Mouse (Mus musculus) ES-Bruce4 (cell line): Measurements from ENCODE around the gene Nat10. TPM values are rescaled to one million over a fixed set of nuclear protein-coding genes. Genes with fewer than 3 reads are reported as not detected.

Source experiments
- H3K27ac ChIP-seq: 2 replicates; pipeline ENCODE4 v1.5.1; 2012; ENCODE audit warnings: low read length, inconsistent platforms; ENCODE audit not compliant: insufficient read depth
- H3K27me3 ChIP-seq: 2 replicates; pipeline ENCODE4 v1.6.1; 2012; ENCODE audit warnings: mild to moderate bottlenecking, low read length, inconsistent platforms; ENCODE audit not compliant: control insufficient read depth, poor library complexity, insufficient read depth, severe bottlenecking
- H3K36me3 ChIP-seq: 2 replicates; pipeline ENCODE4 v1.6.1; 2012; ENCODE audit warnings: inconsistent platforms, mild to moderate bottlenecking, low read length, moderate library complexity; ENCODE audit not compliant: control insufficient read depth, poor library complexity, insufficient read depth, severe bottlenecking
- H3K4me1 ChIP-seq: one replicate; pipeline ENCODE4 v1.8.1; 2011; ENCODE audit warnings: low read length; ENCODE audit not compliant: control insufficient read depth, insufficient read depth
- H3K4me3 ChIP-seq: 2 replicates; pipeline ENCODE4 v1.5.1; 2011; ENCODE audit warnings: low read depth, mild to moderate bottlenecking, low read length
- H3K9ac ChIP-seq: 2 replicates; pipeline ENCODE4 v1.6.1; 2012; ENCODE audit warnings: low read depth, mild to moderate bottlenecking, inconsistent platforms; ENCODE audit not compliant: poor library complexity, severe bottlenecking
- H3K9me3 ChIP-seq: replicated peaks from 2 replicates; pipeline ENCODE4 v1.6.1; 2012; ENCODE audit warnings: mild to moderate bottlenecking, low read length, inconsistent platforms; ENCODE audit not compliant: control insufficient read depth, poor library complexity, insufficient read depth, severe bottlenecking
- CTCF ChIP-seq: IDR thresholded peaks from one replicate; pipeline ENCODE4 v1.8.1; 2011; ENCODE audit warnings: low read depth, low read length
- EP300 ChIP-seq: IDR thresholded peaks from 2 replicates; pipeline ENCODE4 v1.6.1; 2011; ENCODE audit warnings: low read depth, low read length; ENCODE audit not compliant: insufficient read depth
- POLR2A ChIP-seq: IDR thresholded peaks from one replicate; pipeline ENCODE4 v1.8.1; 2011; ENCODE audit warnings: low read length; ENCODE audit not compliant: insufficient read depth
- polyA plus RNA-seq: library from polyadenylated mRNA; stranded (reverse); fragments of >200 nt; gene quantifications from 2 replicates; pipeline ENCODE4 v1.2.4, GENCODE M21; 2011; ENCODE audit warnings: low read depth; ENCODE audit not compliant: missing spikeins, insufficient read depth, insufficient read length

The Nat10 gene
- polyA plus RNA-seq, 1 experiment, result 89.5 TPM

GRCm38 (mm10) chr2:103694777-103695563 lies 66.1 kb downstream of the Nat10 start:
- Histone ChIP-seq H3K27ac (no peak overlapping the region), H3K4me3 (no peak overlapping the region), H3K36me3 (no peaks in the 10 kb centered on the region), H3K9ac (no peak overlapping the region), H3K27me3 (no peaks in the 10 kb centered on the region), H3K9me3 (no peaks in the 10 kb centered on the region), H3K4me1 (no peaks in the 10 kb centered on the region)
- TF ChIP-seq POLR2A, result no peak
- TF ChIP-seq CTCF, result no peak
- no peak for TF ChIP-seq EP300

- Histone ChIP-seq H3K4me1 (no peaks in the 10 kb centered on the region), H3K27ac (no peak overlapping the region), H3K27me3 (no peaks in the 10 kb centered on the region), H3K9ac (no peak overlapping the region), H3K36me3 (no peaks in the 10 kb centered on the region), H3K4me3 (no peak overlapping the region), H3K9me3 (no peaks in the 10 kb centered on the region)
- TF ChIP-seq EP300 (no peak), CTCF (no peak), POLR2A (no peak)
These were observed 68.3 kb downstream of the Nat10 start for GRCm38 (mm10) chr2:103692810-103693209.

GRCm38 (mm10) chr2:103691278-103691677 lies 69.8 kb downstream of the Nat10 start:
- no peak overlapping the region for H3K27ac ChIP-seq
- no peak overlapping the region for H3K4me3 ChIP-seq
- no peak overlapping the region for H3K9ac ChIP-seq
- TF ChIP-seq EP300, result no peak
- no peaks in the 10 kb centered on the region for H3K27me3 ChIP-seq
- H3K9me3 ChIP-seq, result no peaks in the 10 kb centered on the region
- no peaks in the 10 kb centered on the region for H3K36me3 ChIP-seq
- H3K4me1 ChIP-seq, result no peaks in the 10 kb centered on the region

DNA sequence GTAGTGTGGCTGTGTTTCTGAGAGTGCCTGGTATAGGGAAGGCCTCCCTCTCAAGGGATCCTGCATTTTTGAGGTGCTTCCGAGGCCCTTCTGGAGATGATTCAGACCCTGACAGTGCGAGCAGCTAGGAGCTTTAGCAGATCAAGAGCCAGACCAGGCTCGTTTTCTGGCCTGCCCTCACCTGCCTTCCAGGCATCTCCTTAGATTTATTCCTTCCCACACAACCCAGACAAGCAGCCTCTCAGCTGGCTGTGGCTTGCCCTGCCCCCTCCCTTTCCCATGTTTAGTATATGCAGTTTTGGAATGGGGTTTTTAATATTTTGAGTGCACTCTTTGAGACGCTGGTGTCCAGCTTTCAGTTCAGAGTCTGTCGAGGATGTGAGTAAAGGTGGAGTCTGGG lies 70.2 kb downstream of the Nat10 start:
- Histone ChIP-seq H3K36me3 (no peaks in the 10 kb centered on the region), H3K27ac (no peak overlapping the region), H3K9me3 (no peaks in the 10 kb centered on the region), H3K4me3 (no peak overlapping the region), H3K4me1 (no peaks in the 10 kb centered on the region), H3K9ac (no peak overlapping the region), H3K27me3 (no peaks in the 10 kb centered on the region)
- TF ChIP-seq CTCF (no peak), EP300 (no peak), POLR2A (no peak)

GRCm38 (mm10) chr2:103690425-103690824 lies 70.6 kb downstream of the Nat10 start:
- TF ChIP-seq EP300 (no peak), POLR2A (no peak), CTCF (no peak)
- Histone ChIP-seq H3K9ac (no peak overlapping the region), H3K27me3 (no peaks in the 10 kb centered on the region), H3K27ac (no peak overlapping the region), H3K36me3 (no peaks in the 10 kb centered on the region), H3K4me3 (no peak overlapping the region), H3K9me3 (no peaks in the 10 kb centered on the region), H3K4me1 (no peaks in the 10 kb centered on the region)

- H3K4me1 ChIP-seq, result no peaks in the 10 kb centered on the region
- no peaks in the 10 kb centered on the region for H3K36me3 ChIP-seq
- no peak overlapping the region for H3K4me3 ChIP-seq
- H3K27ac ChIP-seq, result no peak overlapping the region
- no peaks in the 10 kb centered on the region for H3K27me3 ChIP-seq
- no peak overlapping the region for H3K9ac ChIP-seq
- H3K9me3 ChIP-seq, result no peaks in the 10 kb centered on the region
- no peak for TF ChIP-seq EP300
These were observed 73.2 kb downstream of the Nat10 start for GRCm38 (mm10) chr2:103687888-103688287.
